In genomic region chr6:22493632-22494260, GRCm38 (mm10) we compare ENCODE assay signal across 8 mouse cellular contexts.
A peak's percentile ranks its signal among the peaks of the same experiment; 100 is the strongest.
DNase-seq lines count a peak whose midpoint lies in the region; ATAC-seq and TF ChIP-seq lines count a peak whose summit lies in the region.

No protein-coding gene starts in this region.

- intact Hi-C loops in heart, adult 2 months (cut with DNase I), result loop anchor here (1.0 to 5.0 kb wide), 3 partner anchors 168 to 371 kb away; no protein-coding TSS in a partner anchor
- intact Hi-C loops in heart, postnatal 25 days (cut with DNase I), result loop anchor here (1.0 to 5.0 kb wide), 2 partner anchors 167 to 371 kb away; no protein-coding TSS in a partner anchor

- H3K4me3 ChIP-seq in heart, adult 2 months, result peak overlapping the region; percentile 27; the same call in 1 of the 2 replicates
- H3K4me3 ChIP-seq in C2C12 (ENCODE audit: insufficient read depth, poor library complexity, severe bottlenecking), result no peak overlapping the region
- no peak overlapping the region for H3K4me3 ChIP-seq in forebrain, postnatal 0 days (ENCODE audit: low read depth, low read length)
- H3K4me3 ChIP-seq in midbrain, embryonic 12.5 days, result no peak overlapping the region

- no peak for TF ChIP-seq POLR2A in heart, adult 2 months (IDR thresholded peaks at IDR 0.05; ENCODE audit: insufficient read depth, low read depth, low read length)

- no peak for DNase-seq in heart, adult 2 months
- no peak for DNase-seq in heart, postnatal 25 days (ENCODE audit: low spot score)
- peak; percentile 82 for DNase-seq in adipocyte (ENCODE audit: low spot score)
- DNase-seq in forebrain, postnatal 0 days, result peak; percentile 78
- DNase-seq in kidney, postnatal 10 days, result peak; percentile 15
- DNase-seq in gastrocnemius, postnatal 25 days, result no peak

- H3K36me3 ChIP-seq in heart, adult 2 months (ENCODE audit: control insufficient read depth, insufficient read depth, low read length), result no peaks in the 10 kb centered on the region
- H3K36me3 ChIP-seq in C2C12 (ENCODE audit: control insufficient read depth, insufficient read depth), result no peaks in the 10 kb centered on the region
- H3K36me3 ChIP-seq in forebrain, postnatal 0 days (ENCODE audit: insufficient read depth), result no peaks in the 10 kb centered on the region
- no peaks in the 10 kb centered on the region for H3K36me3 ChIP-seq in midbrain, embryonic 12.5 days

- no peaks in the 10 kb centered on the region for H3K9me3 ChIP-seq in forebrain, postnatal 0 days (ENCODE audit: low read length)
- H3K9me3 ChIP-seq in midbrain, embryonic 12.5 days, result no peaks in the 10 kb centered on the region

- no peak for TF ChIP-seq EP300 in heart, adult 2 months (IDR thresholded peaks at IDR 0.05; ENCODE audit: insufficient read depth, low read depth, low read length)

- no peak overlapping the region for H3K27ac ChIP-seq in heart, adult 2 months
- H3K27ac ChIP-seq in forebrain, postnatal 0 days (ENCODE audit: low read depth, low read length), result no peak overlapping the region
- H3K27ac ChIP-seq in midbrain, embryonic 12.5 days (replicated peaks), result no peak overlapping the region

- peak; percentile 95 for TF ChIP-seq CTCF in heart, adult 2 months (IDR thresholded peaks at IDR 0.05)
- TF ChIP-seq CTCF in C2C12 (IDR thresholded peaks at IDR 0.05; ENCODE audit: control insufficient read depth, insufficient read depth, insufficient read length), result peak; percentile 6
- TF ChIP-seq CTCF in forebrain, postnatal 0 days (IDR thresholded peaks at IDR 0.05; ENCODE audit: low read depth), result peak; percentile 80

- ATAC-seq in forebrain, postnatal 0 days, result peak; percentile 82
- peak; percentile 54; the same call in 1 of the 2 replicates for ATAC-seq in midbrain, embryonic 12.5 days (ENCODE audit: low FRiP score, low read depth)

- no peaks in the 10 kb centered on the region for H3K79me2 ChIP-seq in heart, adult 2 months (replicated peaks; ENCODE audit: control insufficient read depth, insufficient read depth, low read length)
- no peaks in the 10 kb centered on the region for H3K79me2 ChIP-seq in C2C12 (ENCODE audit: control insufficient read depth, insufficient read depth)

- no peaks in the 10 kb centered on the region for H3K27me3 ChIP-seq in heart, adult 2 months (ENCODE audit: control insufficient read depth, insufficient read depth, low read length)
- H3K27me3 ChIP-seq in C2C12 (ENCODE audit: control insufficient read depth, insufficient read depth, insufficient read length), result no peaks in the 10 kb centered on the region
- H3K27me3 ChIP-seq in forebrain, postnatal 0 days (ENCODE audit: insufficient read depth, low read length), result no peaks in the 10 kb centered on the region
- H3K27me3 ChIP-seq in midbrain, embryonic 12.5 days, result no peaks in the 10 kb centered on the region

- H3ac ChIP-seq in C2C12 (ENCODE audit: control insufficient read depth, insufficient read length, low read depth), result no peak overlapping the region

- no peak overlapping the region for H3K4me2 ChIP-seq in forebrain, postnatal 0 days (ENCODE audit: low read depth)
- no peak overlapping the region for H3K4me2 ChIP-seq in midbrain, embryonic 12.5 days (replicated peaks)

- H3K4me1 ChIP-seq in heart, adult 2 months (ENCODE audit: control insufficient read depth, insufficient read depth, low read length), result no peaks in the 10 kb centered on the region
- no peaks in the 10 kb centered on the region for H3K4me1 ChIP-seq in forebrain, postnatal 0 days (ENCODE audit: insufficient read depth)
- H3K4me1 ChIP-seq in midbrain, embryonic 12.5 days, result no peaks in the 10 kb centered on the region

- 32% methylated on average over 11 of the region's 11 CpGs for WGBS in heart, adult 2 months
- 33% methylated on average over 11 of the region's 11 CpGs for WGBS in forebrain, postnatal 0 days
- 46% methylated on average over 11 of the region's 11 CpGs for WGBS in midbrain, embryonic 12.5 days

- no peaks in the 10 kb centered on the region for H3K79me3 ChIP-seq in C2C12 (ENCODE audit: low read depth)

- no peak overlapping the region for H3K9ac ChIP-seq in heart, adult 2 months (ENCODE audit: low read depth, low read length)
- no peak overlapping the region for H3K9ac ChIP-seq in forebrain, postnatal 0 days
- H3K9ac ChIP-seq in midbrain, embryonic 12.5 days (replicated peaks), result no peak overlapping the region

TF ChIP-seq in C2C12, 6 proteins besides CTCF, POLR2A, EP300 and RAD21:
- no peak for TF ChIP-seq MYOG (IDR thresholded peaks at IDR 0.05; ENCODE audit: control insufficient read depth, extremely low read depth, insufficient read length)
- no peak for TF ChIP-seq CEBPB (IDR thresholded peaks at IDR 0.05; ENCODE audit: low read depth)

Comparison
In these comparisons a context has a peak if more than half of its experiments do, and no peak if none do; other contexts are left out.
1. DNase-seq: peak in adipocyte (single experiment), forebrain, postnatal 0 days (single experiment) and kidney, postnatal 10 days (single experiment); none in heart, adult 2 months (0 of 2), heart, postnatal 25 days (single experiment) and gastrocnemius, postnatal 25 days (single experiment).
2. CTCF ChIP-seq: peak in every context shown above with its lines; median percentile 95 in heart, adult 2 months; 80 in forebrain, postnatal 0 days; 6 in C2C12.